Mouse (Mus musculus): Measurements from ENCODE around the gene Hist1h4i. TPM values are rescaled to one million over a fixed set of nuclear protein-coding genes. Genes with fewer than 3 reads are reported as not detected.
"Not testable (repeated sequence)": the region's sequence is repeated elsewhere in the genome, so short reads cannot be mapped to it uniquely, and the experiment has no call there.

Hist1h4i gene
- total RNA-seq, 2 experiments from 2014 or later: 45.9 to 47.6 TPM

- DNase-seq (ENCODE audit: extremely low spot score in 1 of 2, low spot score in 2 of 2): no peak
- intact Hi-C loops (cut with DNase I): loop anchor here (10.0 kb wide), 2 partner anchors 1654 to 1694 kb away; partner anchors contain the start of genes Hist1h1c, Hist1h1t and Hist1h4c
These were observed 559 bp downstream of the Hist1h4i start for GRCm38 (mm10) chr13:22040464-22041141.

- no peak for DNase-seq (ENCODE audit: extremely low spot score in 1 of 2, low spot score in 2 of 2)
These were observed 1.2 kb downstream of the Hist1h4i start for GRCm38 (mm10) chr13:22039951-22040463.

GRCm38 (mm10) chr13:22039364-22039763 is 1.8 kb downstream of the Hist1h4i start:
- DNase-seq (ENCODE audit: extremely low spot score in 1 of 2, low spot score in 2 of 2): no peak
- intact Hi-C loops (cut with DNase I): no loop called here

More at GRCm38 (mm10) chr13:22039951-22040463, 1.2 kb downstream of the Hist1h4i start:
- intact Hi-C loops (cut with DNase I): loop anchor here (10.0 kb wide), 2 partner anchors 1655 to 1695 kb away; partner anchors contain the start of genes Hist1h1c, Hist1h1t and Hist1h4c

- intact Hi-C loops (cut with DNase I): no loop called here
- DNase-seq (ENCODE audit: extremely low spot score in 1 of 2, low spot score in 2 of 2): no peak
These were observed 3.7 kb downstream of the Hist1h4i start for GRCm38 (mm10) chr13:22037415-22037814.

GRCm38 (mm10) chr13:22036986-22037385 is 4.2 kb downstream of the Hist1h4i start:
- DNase-seq (ENCODE audit: extremely low spot score in 1 of 2, low spot score in 2 of 2): no peak
- intact Hi-C loops (cut with DNase I): no loop called here

- DNase-seq (ENCODE audit: extremely low spot score in 1 of 2, low spot score in 2 of 2): no peak
- intact Hi-C loops (cut with DNase I): no loop called here
These were observed 4.8 kb downstream of the Hist1h4i start for GRCm38 (mm10) chr13:22036149-22036956.

GRCm38 (mm10) chr13:22035267-22036148 is 5.7 kb downstream of the Hist1h4i start, which contains the start of the genes Hist1h2ah and Hist1h2bk:
Hist1h2ah (minus strand) TSS chr13:22035568.
Hist1h2bk (plus strand) TSS chr13:22035870.
- DNase-seq (ENCODE audit: extremely low spot score in 1 of 2, low spot score in 2 of 2): peak; percentile 78 to 92
- intact Hi-C loops (cut with DNase I): not testable (repeated sequence)

GRCm38 (mm10) chr13:22034443-22035266 is 6.5 kb downstream of the Hist1h4i start:
- DNase-seq (ENCODE audit: extremely low spot score in 1 of 2, low spot score in 2 of 2): no peak
- intact Hi-C loops (cut with DNase I): no loop called here

- no peak for DNase-seq (ENCODE audit: extremely low spot score in 1 of 2, low spot score in 2 of 2)
- intact Hi-C loops (cut with DNase I): no loop called here
These were observed 7.3 kb downstream of the Hist1h4i start for GRCm38 (mm10) chr13:22033741-22034442.

- intact Hi-C loops (cut with DNase I): no loop called here
- no peak for DNase-seq (ENCODE audit: extremely low spot score in 1 of 2, low spot score in 2 of 2)
These were observed 10.7 kb downstream of the Hist1h4i start for GRCm38 (mm10) chr13:22030493-22030892.

- intact Hi-C loops (cut with DNase I): loop anchor here (5.0 to 10.0 kb wide), 4 partner anchors 315 to 1492 kb away; partner anchors contain the start of genes Hist1h2ai, Hist1h2bl and Hist1h3h
- DNase-seq (ENCODE audit: extremely low spot score in 1 of 2, low spot score in 2 of 2): no peak
These were observed 11.2 kb downstream of the Hist1h4i start for GRCm38 (mm10) chr13:22029928-22030327.

- intact Hi-C loops (cut with DNase I): loop anchor here (1.0 to 10.0 kb wide), 5 partner anchors 55 to 1493 kb away; partner anchors contain the start of genes Hist1h2ai, Hist1h2bl and Hist1h3h
- DNase-seq (ENCODE audit: extremely low spot score in 1 of 2, low spot score in 2 of 2): peak; percentile 90 to 91
These were observed 12.3 kb downstream of the Hist1h4i start for GRCm38 (mm10) chr13:22028673-22029460.

GRCm38 (mm10) chr13:22026058-22027031 is 14.8 kb downstream of the Hist1h4i start:
- peak; percentile 77 to 83 for DNase-seq (ENCODE audit: extremely low spot score in 1 of 2, low spot score in 2 of 2)
- intact Hi-C loops (cut with DNase I): loop anchor here (5.0 to 10.0 kb wide), 4 partner anchors 312 to 1496 kb away; partner anchors contain the start of genes Hist1h2ai, Hist1h2bl and Hist1h3h

GRCm38 (mm10) chr13:22022241-22022640 is 18.9 kb downstream of the Hist1h4i start:
- intact Hi-C loops (cut with DNase I): loop anchor here (5.0 to 10.0 kb wide), 3 partner anchors 90 to 1413 kb away; partner anchors contain the start of genes Hist1h2ai, Hist1h2bl and Hist1h3h
- peak; percentile 68 to 73 for DNase-seq (ENCODE audit: extremely low spot score in 1 of 2, low spot score in 2 of 2)

GRCm38 (mm10) chr13:22021581-22021980 is 19.6 kb downstream of the Hist1h4i start:
- no peak for DNase-seq (ENCODE audit: extremely low spot score in 1 of 2, low spot score in 2 of 2)
- intact Hi-C loops (cut with DNase I): loop anchor here (5.0 to 10.0 kb wide), 3 partner anchors 89 to 1413 kb away; partner anchors contain the start of genes Hist1h2ai, Hist1h2bl and Hist1h3h
